Mouse (Mus musculus) embryonic facial prominence, embryonic 11.5 days (tissue): ENCODE data around the gene Hist2h2aa2. TPM values are rescaled to one million over a fixed set of nuclear protein-coding genes. Genes with fewer than 3 reads are reported as not detected.
A peak's percentile ranks its signal among the peaks of the same experiment; 100 is the strongest.

ENCODE experiments used
- ATAC-seq: fragments of 200-750 bp; cut with Nextera tagmentation; replicated peaks from 2 replicates; pipeline ENCODE4 v1.8.0; 2017; ENCODE audit warnings: low read depth; ENCODE audit not compliant: insufficient number of reproducible peaks, low FRiP score, low TSS enrichment
- DNase-seq: peaks from one replicate; pipeline ENCODE4 v3.0.0-alpha.2; 2015; ENCODE audit warnings: low spot score
- H3K27ac ChIP-seq: fragments of 300-500 bp; sonication (generic); replicated peaks from 2 replicates; pipeline ENCODE4 v1.5.1; 2014; ENCODE audit warnings: mild to moderate bottlenecking, low read depth, low read length, control low read depth
- H3K27me3 ChIP-seq: fragments of 300-500 bp; sonication (generic); 2 replicates; pipeline ENCODE4 v1.6.1; 2014; ENCODE audit warnings: mild to moderate bottlenecking, low read length, moderate library complexity, mixed read lengths; ENCODE audit not compliant: control insufficient read depth, insufficient read depth
- H3K36me3 ChIP-seq: fragments of 300-500 bp; sonication (generic); replicated peaks from 2 replicates; pipeline ENCODE4 v1.6.1; 2014; ENCODE audit warnings: low read depth, mild to moderate bottlenecking, low read length, moderate library complexity, mixed read lengths; ENCODE audit not compliant: control insufficient read depth, insufficient read depth
- H3K4me1 ChIP-seq: fragments of 300-500 bp; sonication (generic); 2 replicates; pipeline ENCODE4 v1.6.1; 2014; ENCODE audit warnings: low read length, mixed read lengths; ENCODE audit not compliant: control insufficient read depth, insufficient read depth
- H3K4me2 ChIP-seq: fragments of 300-500 bp; sonication (generic); 2 replicates; pipeline ENCODE4 v1.6.1; 2014; ENCODE audit warnings: low read depth, mild to moderate bottlenecking, control low read depth, low read length, moderate library complexity
- H3K4me3 ChIP-seq: fragments of 300-500 bp; sonication (generic); 2 replicates; pipeline ENCODE4 v1.5.1; 2014; ENCODE audit warnings: low read depth, low read length, control low read depth
- H3K9ac ChIP-seq: fragments of 300-500 bp; sonication (generic); replicated peaks from 2 replicates; pipeline ENCODE4 v1.6.1; 2014; ENCODE audit warnings: mild to moderate bottlenecking, control low read depth, low read length
- H3K9me3 ChIP-seq: fragments of 300-500 bp; sonication (generic); replicated peaks from 2 replicates; pipeline ENCODE4 v1.6.1; 2016; ENCODE audit warnings: mild to moderate bottlenecking, low read length, inconsistent platforms, mixed read lengths; ENCODE audit not compliant: control insufficient read depth
- WGBS: fragments of 180-500 bp; shearing (Covaris S2); extraction: QIAGEN DNeasy Blood & Tissue Kit; methylation state at CpG from one replicate; pipeline ENCODE4 v1.1.7; 2014; 5-methylcytosine and 5-hydroxymethylcytosine counted together
- polyA plus RNA-seq: library from polyadenylated mRNA; unstranded; fragments of >200 nt; fragmentation: Nextera tagmentation; extraction: Ambion mirVana; gene quantifications from 2 replicates; pipeline ENCODE4 v1.2.1, GENCODE M21; 2014

Hist2h2aa2 gene
- polyA plus RNA-seq, 1 experiment from 2014 or later, result 51.6 TPM

DNA sequence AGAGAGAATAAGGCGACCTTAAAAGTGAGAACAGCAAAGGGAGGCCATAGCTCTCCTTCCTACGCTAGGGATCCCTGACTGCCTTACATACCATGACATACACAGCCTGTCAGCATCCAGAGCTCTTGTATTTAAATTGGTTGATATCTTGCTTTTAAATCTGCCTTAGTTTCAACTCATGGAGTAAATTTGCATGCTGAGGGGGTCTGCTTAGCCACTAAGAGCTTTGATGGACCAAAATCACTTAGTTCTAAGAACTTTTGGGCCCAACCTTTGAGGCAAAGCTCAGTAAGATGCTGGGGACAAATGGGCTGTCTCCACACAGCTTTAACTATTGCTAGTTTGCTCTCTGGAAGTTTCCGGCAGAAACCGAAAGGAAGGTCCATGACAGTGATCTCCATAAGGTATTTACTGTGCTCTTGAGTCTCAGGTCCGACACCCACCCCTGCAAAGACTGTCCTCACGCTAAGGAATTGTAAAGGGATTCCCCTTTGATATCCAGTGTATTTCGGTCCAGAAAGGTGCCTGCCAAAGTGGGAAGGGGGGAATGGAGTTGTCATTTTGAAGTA is 2.7 kb downstream of the Hist2h2aa2 start:
- no peaks in the 10 kb centered on the region for H3K27me3 ChIP-seq
- no peaks in the 10 kb centered on the region for H3K9me3 ChIP-seq
- 28% methylated on average over 7 of the region's 7 CpGs for WGBS
- H3K9ac ChIP-seq, result peak overlapping the region; percentile 81
- peak overlapping the region; percentile 56 for H3K4me2 ChIP-seq
- H3K4me1 ChIP-seq, result no peaks in the 10 kb centered on the region
- peak overlapping the region; percentile 88 for H3K27ac ChIP-seq
- H3K4me3 ChIP-seq, result peak overlapping the region; percentile 49
- ATAC-seq (no peak), DNase-seq (peak; percentile 57)
- H3K36me3 ChIP-seq, result no peaks in the 10 kb centered on the region

DNA sequence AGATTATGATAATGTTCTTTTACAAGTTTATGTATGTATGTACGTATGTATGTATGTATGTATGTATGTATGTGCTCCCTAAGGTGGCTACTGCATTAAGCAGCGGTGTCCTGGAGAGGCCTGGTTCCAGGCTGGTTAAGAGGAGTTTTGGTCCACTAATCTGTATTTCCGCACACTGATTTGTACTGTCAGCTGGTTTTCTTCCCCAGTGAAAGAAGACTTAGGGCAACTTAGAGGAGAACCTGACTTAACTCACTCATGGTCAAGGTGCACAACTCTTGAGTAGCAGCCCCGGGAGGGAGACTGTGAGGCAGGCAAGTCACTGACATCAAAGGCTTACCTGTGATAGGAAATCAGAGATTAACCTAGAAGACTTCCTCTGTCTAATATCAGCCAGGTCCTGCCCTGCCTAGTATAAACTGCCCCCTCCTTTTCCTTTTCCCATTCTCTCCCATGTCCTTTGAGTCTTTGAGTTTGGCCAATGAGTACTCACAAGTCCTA is 3.2 kb downstream of the Hist2h2aa2 start:
- H3K9me3 ChIP-seq, result no peaks in the 10 kb centered on the region
- H3K4me2 ChIP-seq, result peak overlapping the region; percentile 56
- H3K36me3 ChIP-seq, result no peaks in the 10 kb centered on the region
- H3K4me1 ChIP-seq, result no peaks in the 10 kb centered on the region
- DNase-seq (no peak), ATAC-seq (no peak)
- no peak overlapping the region for H3K27ac ChIP-seq
- no peak overlapping the region; the same call in 1 of the 2 replicates for H3K9ac ChIP-seq
- WGBS, result 83% methylated on average over 4 of the region's 4 CpGs
- no peaks in the 10 kb centered on the region for H3K27me3 ChIP-seq
- peak overlapping the region; percentile 49 for H3K4me3 ChIP-seq

DNA sequence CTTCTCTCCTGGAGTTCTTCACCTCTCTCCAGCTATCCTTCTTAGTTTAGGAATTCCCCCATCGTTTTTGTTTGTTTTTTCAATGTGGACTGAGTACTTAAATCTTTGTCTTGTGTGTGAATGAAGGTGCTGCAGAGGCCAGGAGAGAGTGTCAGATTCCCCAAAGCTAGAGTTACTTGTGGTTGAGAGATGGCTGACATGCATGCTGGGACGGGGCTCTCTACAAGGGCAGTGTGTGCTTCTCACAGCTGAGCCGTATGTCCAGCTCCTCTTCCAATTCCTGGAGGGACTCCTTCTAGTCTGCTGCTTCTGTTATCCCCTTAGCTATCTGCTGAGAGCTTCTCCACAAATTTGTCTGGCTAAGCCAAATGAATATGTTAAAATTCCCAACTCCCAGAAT is 4.2 kb downstream of the Hist2h2aa2 start:
- Histone ChIP-seq H3K4me3 (no peak overlapping the region), H3K27ac (no peak overlapping the region)

DNA sequence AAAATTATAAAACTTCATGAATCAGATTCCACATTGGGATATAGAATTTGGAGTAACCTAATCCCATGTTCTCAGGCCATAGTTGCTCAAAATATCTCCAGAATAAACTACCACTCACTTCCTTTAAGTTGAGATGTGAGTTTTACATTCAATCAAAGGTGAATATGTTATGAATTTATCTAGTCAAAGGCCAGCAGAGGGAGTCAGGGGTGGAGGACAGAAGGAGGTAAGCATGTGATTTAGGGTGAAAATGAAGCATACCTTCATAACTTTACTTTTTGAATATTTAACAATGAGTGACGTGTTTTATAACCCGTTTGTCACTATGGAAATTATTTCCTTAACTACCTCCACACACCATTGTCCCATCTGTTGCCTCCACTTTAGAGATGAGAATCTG is 5.2 kb downstream of the Hist2h2aa2 start:
- H3K36me3 ChIP-seq, result no peaks in the 10 kb centered on the region
- WGBS, result 94% methylated on average over 2 of the region's 2 CpGs
- ATAC-seq, result no peak
- no peak overlapping the region for H3K27ac ChIP-seq
- no peak overlapping the region for H3K9ac ChIP-seq
- no peak overlapping the region for H3K4me3 ChIP-seq
- no peak for DNase-seq
- no peaks in the 10 kb centered on the region for H3K9me3 ChIP-seq
- no peak overlapping the region for H3K4me2 ChIP-seq
- no peaks in the 10 kb centered on the region for H3K4me1 ChIP-seq
- no peaks in the 10 kb centered on the region for H3K27me3 ChIP-seq

More for the DNA sequence above, 4.2 kb downstream of the Hist2h2aa2 start:
- no peak for ATAC-seq
- H3K9ac ChIP-seq, result no peak overlapping the region
- no peaks in the 10 kb centered on the region for H3K36me3 ChIP-seq
- WGBS, result 59% methylated on average over 3 of the region's 3 CpGs
- H3K9me3 ChIP-seq, result no peaks in the 10 kb centered on the region
- no peak overlapping the region for H3K4me2 ChIP-seq
- no peaks in the 10 kb centered on the region for H3K4me1 ChIP-seq
- H3K27me3 ChIP-seq, result no peaks in the 10 kb centered on the region
- DNase-seq, result no peak

DNA sequence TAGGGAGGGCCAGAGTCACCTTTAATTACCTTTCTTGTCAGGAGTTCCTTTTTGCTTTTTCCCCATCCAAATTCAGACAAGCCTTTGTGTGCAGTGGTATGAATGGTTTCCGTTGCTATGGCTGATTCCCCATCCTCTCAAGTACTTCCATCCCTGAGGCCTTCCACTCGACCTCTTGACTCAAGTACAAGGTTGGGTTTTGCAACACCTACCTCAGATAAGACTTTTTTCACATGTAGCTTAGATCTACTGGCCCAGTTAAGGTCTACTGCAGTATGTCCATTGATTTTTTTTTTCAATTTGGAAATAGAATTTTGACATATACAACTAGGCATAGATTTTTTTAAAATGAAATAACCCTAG is 8.3 kb downstream of the Hist2h2aa2 start:
- WGBS, result 55% methylated on average over 2 of the region's 2 CpGs

DNA sequence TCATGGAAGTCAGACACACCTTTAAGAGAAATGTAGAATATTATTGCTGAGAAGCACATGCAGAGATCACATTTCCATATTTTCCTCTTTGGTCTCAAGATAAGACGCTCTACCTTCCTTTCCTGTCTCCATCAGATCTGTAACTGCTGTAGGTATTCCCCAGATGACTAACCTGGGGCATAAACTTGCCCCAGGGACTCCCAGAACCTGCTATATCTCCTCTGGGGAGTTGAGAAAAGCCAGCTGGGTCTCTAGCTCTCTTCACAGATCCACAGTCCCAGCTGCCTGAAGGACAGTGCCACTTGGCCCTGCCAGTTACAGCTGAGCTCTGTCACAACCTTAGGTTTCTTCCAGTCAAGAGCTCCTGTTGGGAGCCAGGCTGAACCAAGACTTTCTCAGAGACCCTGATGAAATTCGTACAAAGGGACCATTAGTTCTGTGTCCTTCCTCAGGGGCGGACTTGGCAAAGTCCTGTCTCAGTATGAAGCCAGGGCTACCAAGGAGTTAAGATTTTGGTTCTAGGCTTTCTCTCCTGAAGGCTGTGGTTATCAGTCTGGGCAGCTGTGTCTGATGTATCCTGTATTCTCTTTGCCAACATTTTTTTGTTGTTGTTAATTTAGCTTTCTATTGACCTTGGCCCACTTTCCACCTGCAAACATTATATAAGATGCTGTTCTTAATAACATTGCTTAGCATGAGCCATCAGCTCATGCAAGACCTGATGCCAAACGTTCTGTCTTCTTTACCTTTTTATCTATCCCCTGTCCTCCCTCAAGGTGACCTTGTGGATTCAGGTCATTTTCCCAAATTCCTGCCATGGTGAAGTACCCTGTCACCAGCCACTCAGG is 8.9 kb downstream of the Hist2h2aa2 start:
- Histone ChIP-seq H3K9me3 (no peaks in the 10 kb centered on the region), H3K4me3 (no peak overlapping the region), H3K27me3 (no peaks in the 10 kb centered on the region), H3K9ac (no peak overlapping the region), H3K27ac (no peak overlapping the region), H3K36me3 (no peaks in the 10 kb centered on the region), H3K4me1 (no peaks in the 10 kb centered on the region), H3K4me2 (no peak overlapping the region)
- WGBS, result 76% methylated on average over 4 of the region's 4 CpGs
- no peak for DNase-seq
- no peak for ATAC-seq

More for the DNA sequence above, 8.3 kb downstream of the Hist2h2aa2 start:
- H3K4me1 ChIP-seq, result no peaks in the 10 kb centered on the region
- H3K9ac ChIP-seq, result no peak overlapping the region
- no peak for DNase-seq
- H3K9me3 ChIP-seq, result no peaks in the 10 kb centered on the region
- H3K4me3 ChIP-seq, result no peak overlapping the region
- no peaks in the 10 kb centered on the region for H3K27me3 ChIP-seq
- no peak for ATAC-seq
- H3K36me3 ChIP-seq, result no peaks in the 10 kb centered on the region
- H3K27ac ChIP-seq, result no peak overlapping the region
- no peak overlapping the region for H3K4me2 ChIP-seq

DNA sequence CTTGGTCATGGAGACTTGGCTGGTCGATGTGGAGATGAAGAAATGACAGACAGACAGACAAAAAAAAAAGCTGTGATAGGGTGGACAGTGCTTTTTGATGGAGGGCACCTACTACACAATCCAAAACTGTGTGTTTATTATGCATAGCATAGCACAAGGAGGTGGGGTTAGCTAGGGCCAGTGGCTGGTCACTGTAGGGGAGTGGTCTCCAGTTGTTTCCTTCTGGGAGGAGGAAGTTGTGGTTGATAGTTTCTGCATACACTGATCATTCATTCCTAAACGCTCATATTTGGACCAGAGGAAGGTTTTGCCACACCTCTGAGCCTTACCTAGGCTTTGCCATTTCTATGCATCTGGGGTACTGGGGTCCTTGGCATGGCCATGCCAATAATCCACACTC is 9.7 kb downstream of the Hist2h2aa2 start:
- Histone ChIP-seq H3K27ac (no peak overlapping the region), H3K4me3 (no peak overlapping the region), H3K4me1 (no peaks in the 10 kb centered on the region), H3K9ac (no peak overlapping the region), H3K4me2 (no peak overlapping the region), H3K36me3 (no peaks in the 10 kb centered on the region), H3K27me3 (no peaks in the 10 kb centered on the region), H3K9me3 (no peaks in the 10 kb centered on the region)
- ATAC-seq, result no peak
- DNase-seq, result no peak
- WGBS, result 78% methylated on average over 2 of the region's 2 CpGs

DNA sequence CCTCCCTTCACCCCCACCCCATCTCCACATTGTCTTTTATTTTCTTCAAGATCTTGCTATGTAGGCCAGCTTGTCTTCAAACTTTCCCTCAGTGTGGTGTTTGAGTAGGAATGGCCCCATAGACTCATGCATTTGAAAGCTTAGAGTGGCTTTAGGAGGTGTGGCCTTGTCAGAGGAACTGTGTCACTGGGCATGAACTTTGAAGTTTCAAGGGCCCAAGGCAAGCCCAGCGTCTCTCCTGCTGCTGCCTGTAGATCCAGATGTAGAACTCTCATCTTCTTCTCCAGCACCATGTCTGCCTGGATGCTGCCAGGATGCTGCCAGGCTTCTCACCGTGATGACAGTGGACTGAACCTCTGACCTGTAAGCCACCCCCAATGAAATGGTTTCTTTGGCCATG is 11.2 kb downstream of the Hist2h2aa2 start:
- Histone ChIP-seq H3K4me1 (no peaks in the 10 kb centered on the region), H3K27ac (no peak overlapping the region), H3K4me2 (no peak overlapping the region), H3K9me3 (no peaks in the 10 kb centered on the region), H3K36me3 (no peaks in the 10 kb centered on the region), H3K27me3 (no peaks in the 10 kb centered on the region), H3K9ac (no peak overlapping the region), H3K4me3 (no peak overlapping the region)
- WGBS, result 70% methylated on average over 2 of the region's 2 CpGs
- DNase-seq (no peak), ATAC-seq (no peak)
